Mouse (Mus musculus) heart, embryonic 16.5 days (tissue): ENCODE data around the gene Gm10638. TPM values are rescaled to one million over a fixed set of nuclear protein-coding genes. Genes with fewer than 3 reads are reported as not detected.

Experiments used
- ATAC-seq: fragments of 200-750 bp; cut with Nextera tagmentation; replicated peaks from 2 replicates; pipeline ENCODE4 v1.8.0; 2017; ENCODE audit warnings: moderate number of reproducible peaks; ENCODE audit not compliant: insufficient read depth, low FRiP score; ENCODE audit errors: extremely low read depth
- H3K27ac ChIP-seq: fragments of 300-500 bp; sonication (generic); 2 replicates; pipeline ENCODE4 v1.5.1; 2014; ENCODE audit warnings: mild to moderate bottlenecking, low read length, control low read depth, moderate library complexity
- H3K27me3 ChIP-seq: fragments of 300-500 bp; sonication (generic); 2 replicates; pipeline ENCODE4 v1.6.1; 2014; ENCODE audit warnings: low read length, mixed read lengths; ENCODE audit not compliant: control insufficient read depth, insufficient read depth
- H3K36me3 ChIP-seq: fragments of 300-500 bp; sonication (generic); 2 replicates; pipeline ENCODE4 v1.6.1; 2014; ENCODE audit not compliant: control insufficient read depth, insufficient read depth
- H3K4me1 ChIP-seq: fragments of 300-500 bp; sonication (generic); 2 replicates; pipeline ENCODE4 v1.6.1; 2014; ENCODE audit warnings: low read length, mixed read lengths; ENCODE audit not compliant: control insufficient read depth, insufficient read depth
- H3K4me2 ChIP-seq: fragments of 300-500 bp; sonication (generic); 2 replicates; pipeline ENCODE4 v1.6.1; 2014; ENCODE audit warnings: low read depth, mild to moderate bottlenecking, control low read depth, low read length
- H3K4me3 ChIP-seq: fragments of 300-500 bp; sonication (generic); 2 replicates; pipeline ENCODE4 v1.5.1; 2014; ENCODE audit warnings: mild to moderate bottlenecking, control low read depth, low read length
- H3K9ac ChIP-seq: fragments of 300-500 bp; sonication (generic); 2 replicates; pipeline ENCODE4 v1.6.1; 2014; ENCODE audit warnings: low read length, control low read depth
- H3K9me3 ChIP-seq: fragments of 300-500 bp; sonication (generic); replicated peaks from 2 replicates; pipeline ENCODE4 v1.6.1; 2016; ENCODE audit warnings: low read length; ENCODE audit not compliant: control insufficient read depth
- WGBS: fragments of 180-500 bp; shearing (Covaris S2); extraction: QIAGEN DNeasy Blood & Tissue Kit; methylation state at CpG from one replicate; pipeline ENCODE4 v1.1.7; 2014; 5-methylcytosine and 5-hydroxymethylcytosine counted together
- polyA plus RNA-seq: library from polyadenylated mRNA; unstranded; fragments of >200 nt; fragmentation: Nextera tagmentation; extraction: Ambion mirVana; gene quantifications from 2 replicates; pipeline ENCODE4 v1.2.1, GENCODE M21; 2015

The Gm10638 gene
- polyA plus RNA-seq, 1 experiment from 2014 or later = 2.2 TPM

GRCm38 (mm10) chr8:86765669-86766068 is 20.2 kb downstream of the Gm10638 start:
- 83% methylated on average over 8 of the region's 8 CpGs for WGBS

DNA sequence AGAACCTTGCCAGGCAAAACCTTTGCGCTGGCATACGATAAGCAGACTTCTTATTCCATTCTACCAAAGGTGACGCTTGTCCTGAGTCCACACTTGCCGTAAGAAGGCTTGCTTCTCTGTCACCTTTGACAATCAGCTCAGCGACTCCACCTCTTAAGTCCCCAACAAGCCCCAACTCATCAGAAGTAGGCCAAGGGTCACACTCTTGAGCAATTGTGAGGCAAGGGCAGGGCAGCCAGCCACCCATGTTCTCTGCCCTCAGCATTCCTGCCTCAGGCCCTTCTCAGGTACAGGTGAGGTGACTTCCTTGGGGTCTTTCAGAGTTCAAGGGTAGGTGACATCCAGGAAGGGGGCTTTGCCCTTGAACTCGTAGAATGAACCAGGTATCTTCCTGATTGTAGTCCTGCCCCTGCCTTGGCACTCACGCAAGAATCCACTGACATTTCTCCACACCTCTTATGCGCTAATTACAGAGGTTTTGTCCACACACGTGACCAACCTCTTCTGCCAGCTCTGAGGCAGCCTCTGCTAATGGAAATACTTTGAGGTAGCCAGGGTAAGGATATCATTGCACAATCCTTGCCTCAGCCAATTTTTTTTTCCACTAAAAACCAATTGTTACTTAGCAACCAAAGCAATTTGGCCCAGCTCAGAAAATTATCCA is 21.2 kb downstream of the Gm10638 start:
- ATAC-seq = no peak
- Histone ChIP-seq H3K4me1 (peaks cover 17% of the 10 kb centered on the region), H3K27me3 (no peaks in the 10 kb centered on the region), H3K27ac (no peak overlapping the region), H3K9ac (no peak overlapping the region), H3K4me3 (no peak overlapping the region), H3K9me3 (no peaks in the 10 kb centered on the region), H3K4me2 (no peak overlapping the region), H3K36me3 (no peaks in the 10 kb centered on the region)
- WGBS = 78% methylated on average over 9 of the region's 9 CpGs

More at GRCm38 (mm10) chr8:86765669-86766068, 20.2 kb downstream of the Gm10638 start:
- H3K36me3 ChIP-seq = no peaks in the 10 kb centered on the region
- H3K4me2 ChIP-seq = no peak overlapping the region
- no peak overlapping the region for H3K27ac ChIP-seq
- peaks cover 17% of the 10 kb centered on the region for H3K4me1 ChIP-seq
- no peak overlapping the region for H3K4me3 ChIP-seq
- ATAC-seq = no peak
- no peaks in the 10 kb centered on the region for H3K27me3 ChIP-seq
- H3K9me3 ChIP-seq = no peaks in the 10 kb centered on the region
- H3K9ac ChIP-seq = no peak overlapping the region

- no peak overlapping the region for H3K4me2 ChIP-seq
- 38% methylated on average over 5 of the region's 5 CpGs for WGBS
- no peak overlapping the region for H3K4me3 ChIP-seq
- no peak overlapping the region; the same call in 1 of the 2 replicates for H3K27ac ChIP-seq
- no peaks in the 10 kb centered on the region for H3K27me3 ChIP-seq
- H3K36me3 ChIP-seq = no peaks in the 10 kb centered on the region
- ATAC-seq = peak; percentile 72; the same call in 1 of the 2 replicates
- H3K9ac ChIP-seq = no peak overlapping the region
- H3K4me1 ChIP-seq = peaks cover 17% of the 10 kb centered on the region
- no peaks in the 10 kb centered on the region for H3K9me3 ChIP-seq
Observed at GRCm38 (mm10) chr8:86768499-86768898, 23.0 kb downstream of the Gm10638 start.

DNA sequence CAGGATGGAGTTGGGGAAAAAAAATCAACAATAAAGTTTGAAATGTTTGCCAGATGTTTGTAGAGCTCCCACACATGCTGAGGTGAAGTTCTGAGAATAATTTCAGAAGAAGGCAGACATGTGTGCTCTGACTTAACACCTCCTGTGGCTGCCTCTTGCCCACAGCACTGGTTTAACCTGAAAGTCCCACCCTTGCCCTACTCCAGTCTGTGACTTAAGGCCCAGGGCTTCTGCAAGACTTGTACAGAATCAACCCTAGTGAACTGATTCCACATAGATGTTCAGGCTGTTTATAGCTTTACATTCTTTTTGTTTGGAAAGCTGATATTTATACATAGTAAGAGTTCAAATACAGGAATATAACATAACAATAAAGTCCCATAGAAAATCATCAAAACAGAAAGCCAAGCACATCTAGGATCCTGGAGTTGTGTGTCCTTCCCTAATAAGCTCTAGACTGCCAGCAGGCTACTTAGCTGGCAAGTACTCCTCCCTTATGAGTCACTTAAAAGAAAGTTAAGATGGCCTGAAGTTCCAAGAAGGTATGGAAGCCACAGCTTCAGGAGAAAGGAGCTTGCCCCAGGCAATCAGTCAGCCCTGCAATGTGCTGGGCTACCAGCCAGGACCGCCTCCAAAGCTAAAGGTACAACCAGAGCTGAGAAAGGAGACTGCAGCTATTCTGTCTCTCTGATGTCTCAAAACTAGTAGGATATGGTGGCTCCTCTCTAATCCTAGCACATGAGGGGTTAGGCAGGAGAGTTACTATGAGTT is 24.6 kb downstream of the Gm10638 start:
- ATAC-seq = no peak
- H3K27ac ChIP-seq = no peak overlapping the region
- H3K4me2 ChIP-seq = no peak overlapping the region
- H3K9me3 ChIP-seq = no peaks in the 10 kb centered on the region
- WGBS = 84% methylated on average over 1 of the region's 1 CpGs
- peaks cover 17% of the 10 kb centered on the region for H3K4me1 ChIP-seq
- no peak overlapping the region for H3K4me3 ChIP-seq
- H3K27me3 ChIP-seq = no peaks in the 10 kb centered on the region
- H3K36me3 ChIP-seq = no peaks in the 10 kb centered on the region
- H3K9ac ChIP-seq = no peak overlapping the region

DNA sequence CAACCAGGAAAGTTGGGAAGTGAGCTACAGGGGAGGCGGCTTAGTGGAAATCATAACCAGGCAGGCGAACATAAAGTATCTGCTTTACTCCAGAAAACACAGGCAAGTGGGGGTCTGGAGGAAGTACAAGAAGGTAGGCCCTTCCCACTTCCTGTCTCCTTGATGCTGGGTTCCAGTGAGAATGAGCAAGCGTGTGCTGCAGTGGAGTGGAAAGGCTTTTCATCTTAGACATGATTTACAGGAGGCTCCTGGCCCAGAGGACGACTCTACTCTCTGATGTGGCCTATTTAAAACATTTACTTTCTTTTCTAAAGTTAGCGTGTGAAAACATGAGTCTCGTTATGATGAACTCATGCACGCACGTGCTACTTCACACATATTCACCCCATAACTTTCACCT is 33.7 kb downstream of the Gm10638 start:
- no peaks in the 10 kb centered on the region for H3K27me3 ChIP-seq
- H3K27ac ChIP-seq = no peak overlapping the region
- H3K9ac ChIP-seq = no peak overlapping the region
- no peaks in the 10 kb centered on the region for H3K4me1 ChIP-seq
- no peaks in the 10 kb centered on the region for H3K9me3 ChIP-seq
- no peaks in the 10 kb centered on the region for H3K36me3 ChIP-seq
- H3K4me3 ChIP-seq = no peak overlapping the region
- ATAC-seq = no peak
- H3K4me2 ChIP-seq = no peak overlapping the region
- WGBS = 69% methylated on average over 8 of the region's 8 CpGs

GRCm38 (mm10) chr8:86781094-86781493 is 35.6 kb downstream of the Gm10638 start:
- H3K4me2 ChIP-seq = no peak overlapping the region
- H3K9ac ChIP-seq = no peak overlapping the region
- no peaks in the 10 kb centered on the region for H3K9me3 ChIP-seq
- 83% methylated on average over 8 of the region's 8 CpGs for WGBS
- no peaks in the 10 kb centered on the region for H3K27me3 ChIP-seq
- H3K4me3 ChIP-seq = no peak overlapping the region
- ATAC-seq = no peak
- no peaks in the 10 kb centered on the region for H3K36me3 ChIP-seq
- H3K27ac ChIP-seq = no peak overlapping the region
- H3K4me1 ChIP-seq = no peaks in the 10 kb centered on the region

DNA sequence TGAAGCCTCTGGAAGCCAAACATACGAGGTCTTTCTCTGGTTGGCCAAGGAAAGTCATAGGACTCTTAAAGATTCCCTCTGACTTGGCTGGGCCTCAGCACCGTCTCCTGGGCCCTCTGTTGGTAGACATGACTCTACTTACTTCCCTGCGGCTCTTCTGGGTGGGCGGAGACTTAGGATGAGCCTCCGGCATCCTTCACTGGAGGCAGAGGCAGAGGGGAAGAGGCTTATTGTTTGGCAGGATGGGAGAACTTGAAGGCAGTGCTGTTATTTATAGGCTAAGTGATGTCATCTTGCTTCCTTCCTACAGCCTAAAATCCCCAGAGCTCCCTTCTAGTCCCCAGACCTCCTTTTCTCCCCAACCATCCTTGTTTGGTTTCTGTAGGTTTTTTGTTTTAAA is 41.0 kb downstream of the Gm10638 start:
- peak; percentile 41; the same call in 1 of the 2 replicates for ATAC-seq
- WGBS = 34% methylated on average over 5 of the region's 5 CpGs
- H3K27me3 ChIP-seq = no peaks in the 10 kb centered on the region
- no peaks in the 10 kb centered on the region for H3K9me3 ChIP-seq
- H3K27ac ChIP-seq = peak overlapping the region; percentile 73
- no peaks in the 10 kb centered on the region for H3K36me3 ChIP-seq
- H3K4me1 ChIP-seq = 0 out of 2 replicates have a peak, but pooled peaks cover 5% of the 10 kb centered on the region
- no peak overlapping the region for H3K9ac ChIP-seq
- no peak overlapping the region for H3K4me3 ChIP-seq
- H3K4me2 ChIP-seq = no peak overlapping the region

DNA sequence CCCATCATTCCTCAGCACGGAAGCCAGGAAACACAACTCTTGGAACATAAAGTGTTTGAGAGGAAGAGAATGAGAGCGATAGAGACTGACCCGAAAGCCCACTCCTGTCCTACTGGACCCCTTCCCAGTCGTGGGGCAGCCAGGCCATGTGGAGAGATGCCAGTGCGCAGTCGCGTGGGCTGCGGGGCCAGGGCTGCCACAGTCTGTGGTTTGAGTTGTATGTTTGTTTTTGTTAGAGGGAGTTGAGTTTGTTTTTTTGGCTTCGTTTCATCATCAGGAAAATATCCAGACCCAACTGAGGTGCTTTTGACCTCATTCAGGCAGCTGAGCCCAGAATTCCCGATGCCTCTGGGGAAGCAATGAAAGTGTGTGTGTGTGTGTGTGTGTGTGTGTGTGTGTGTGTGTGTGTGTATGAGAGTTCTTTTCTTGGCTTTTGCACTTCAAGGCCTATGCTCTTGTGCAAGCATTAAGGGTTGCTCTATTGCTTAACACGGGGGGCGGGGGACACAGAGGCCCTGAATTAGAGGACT is 42.5 kb downstream of the Gm10638 start:
- H3K9me3 ChIP-seq = no peaks in the 10 kb centered on the region
- H3K36me3 ChIP-seq = no peaks in the 10 kb centered on the region
- H3K27ac ChIP-seq = peak overlapping the region; percentile 73
- H3K4me3 ChIP-seq = no peak overlapping the region
- ATAC-seq = peak; percentile 71
- H3K4me1 ChIP-seq = 0 out of 2 replicates have a peak, but pooled peaks cover 5% of the 10 kb centered on the region
- H3K27me3 ChIP-seq = no peaks in the 10 kb centered on the region
- 0 out of 2 replicates have a peak overlapping the region, but pooled peaks have one; percentile 25 for H3K4me2 ChIP-seq
- 44% methylated on average over 12 of the region's 12 CpGs for WGBS
- no peak overlapping the region for H3K9ac ChIP-seq

DNA sequence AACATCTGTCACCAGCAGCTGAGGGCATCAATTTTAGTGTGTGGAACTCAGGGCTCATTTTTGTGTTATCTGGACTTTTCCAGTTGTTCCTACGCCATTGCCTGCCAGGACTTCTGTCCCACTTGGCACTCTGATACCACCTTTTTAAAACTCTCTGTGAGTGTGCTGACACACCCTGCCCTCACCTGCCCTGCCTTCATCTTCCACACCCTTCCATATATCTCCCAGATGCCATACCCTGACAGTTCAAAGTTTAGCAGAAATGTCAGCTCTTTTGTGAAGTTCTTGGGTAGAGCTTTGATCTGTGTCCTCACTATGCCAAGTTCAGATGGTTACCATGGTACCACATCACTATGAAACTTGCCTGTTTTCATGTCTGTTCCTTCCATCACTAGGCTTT is 44.1 kb downstream of the Gm10638 start:
- no peak overlapping the region for H3K9ac ChIP-seq
- H3K27ac ChIP-seq = no peak overlapping the region
- no peak overlapping the region for H3K4me3 ChIP-seq
- no peak for ATAC-seq
- 50% methylated on average over 1 of the region's 1 CpGs for WGBS
- no peaks in the 10 kb centered on the region for H3K27me3 ChIP-seq
- H3K4me2 ChIP-seq = no peak overlapping the region
- no peaks in the 10 kb centered on the region for H3K9me3 ChIP-seq
- no peaks in the 10 kb centered on the region for H3K36me3 ChIP-seq
- H3K4me1 ChIP-seq = 0 out of 2 replicates have a peak, but pooled peaks cover 5% of the 10 kb centered on the region
